Mouse (Mus musculus) heart, adult 11 months (tissue): ENCODE results near the gene Ftl1-ps1.
A peak's percentile ranks its signal among the peaks of the same experiment; 100 is the strongest.

ENCODE experiments used
- DNase-seq: peaks from one replicate; pipeline ENCODE4 v3.0.0; 2022

Gene Ftl1-ps1

GRCm38 (mm10) chr13:74399298-74399839, at the start of gene Ftl1-ps1:
Ftl1-ps1 (plus strand) TSS chr13:74399694.
- DNase-seq, result no peak

DNA sequence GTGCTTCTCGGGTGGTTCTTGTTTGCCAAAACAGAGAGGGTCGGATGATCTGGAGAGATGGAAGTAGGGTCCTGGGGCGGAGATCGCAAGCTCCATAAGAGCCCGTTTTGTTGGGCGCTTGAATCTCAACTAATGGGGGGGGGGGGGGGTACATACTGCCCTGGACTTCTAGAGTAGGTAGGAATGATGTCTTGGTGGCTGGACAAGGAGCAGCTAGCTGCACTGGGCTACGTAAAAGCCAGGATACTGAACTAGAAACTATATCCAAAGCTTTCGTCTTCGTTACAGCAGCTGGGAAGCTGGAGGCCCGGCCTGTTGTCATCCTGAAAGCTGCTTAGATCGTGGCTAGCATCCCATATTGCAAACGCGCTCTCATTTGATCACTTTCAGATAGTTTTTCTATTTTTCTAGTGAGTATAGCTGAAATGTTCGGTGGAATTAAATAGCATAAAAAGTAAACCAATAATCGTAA, 49.0 kb upstream of the Ftl1-ps1 start:
- DNase-seq, result no peak

DNA sequence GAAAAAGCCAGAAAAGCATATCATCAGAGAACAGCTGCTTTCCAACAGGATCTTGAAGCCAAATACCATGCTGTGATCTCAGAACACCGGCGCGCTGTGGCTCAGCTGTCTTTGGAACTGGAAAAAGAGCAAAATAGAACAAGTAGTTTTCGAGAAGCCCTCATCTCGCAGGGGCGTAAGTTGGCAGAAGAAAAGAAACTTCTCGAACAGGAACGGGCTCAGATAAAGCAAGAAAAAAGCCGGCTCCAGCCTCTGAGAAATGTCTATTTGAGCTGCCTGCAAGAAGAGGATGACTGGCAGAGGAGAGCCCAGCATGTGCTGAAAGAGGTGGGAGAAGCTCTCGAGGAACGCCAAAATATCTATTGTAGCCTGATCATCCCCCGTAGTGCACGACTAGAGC, 43.0 kb upstream of the Ftl1-ps1 start:
- peak; percentile 78 for DNase-seq

DNA sequence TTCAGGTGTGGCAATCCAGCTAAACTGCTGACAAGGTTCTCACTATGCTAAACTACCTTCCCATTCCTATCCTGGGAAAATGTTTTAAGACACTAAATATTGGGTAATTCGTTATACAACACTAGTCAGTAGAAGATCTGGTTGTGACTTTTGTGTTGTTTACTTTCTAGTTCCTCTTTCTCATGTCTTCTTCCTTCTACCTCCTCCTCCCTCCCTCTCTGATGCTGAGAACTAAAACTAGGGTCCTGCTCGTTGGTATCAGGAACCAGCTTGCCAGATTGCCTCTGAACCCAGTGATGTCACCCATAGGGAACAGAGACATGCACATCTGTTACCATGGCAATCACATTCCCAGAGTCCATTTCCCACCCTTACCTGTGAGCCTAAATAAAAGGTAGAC, 37.3 kb upstream of the Ftl1-ps1 start:
- peak; percentile 85 for DNase-seq

DNA sequence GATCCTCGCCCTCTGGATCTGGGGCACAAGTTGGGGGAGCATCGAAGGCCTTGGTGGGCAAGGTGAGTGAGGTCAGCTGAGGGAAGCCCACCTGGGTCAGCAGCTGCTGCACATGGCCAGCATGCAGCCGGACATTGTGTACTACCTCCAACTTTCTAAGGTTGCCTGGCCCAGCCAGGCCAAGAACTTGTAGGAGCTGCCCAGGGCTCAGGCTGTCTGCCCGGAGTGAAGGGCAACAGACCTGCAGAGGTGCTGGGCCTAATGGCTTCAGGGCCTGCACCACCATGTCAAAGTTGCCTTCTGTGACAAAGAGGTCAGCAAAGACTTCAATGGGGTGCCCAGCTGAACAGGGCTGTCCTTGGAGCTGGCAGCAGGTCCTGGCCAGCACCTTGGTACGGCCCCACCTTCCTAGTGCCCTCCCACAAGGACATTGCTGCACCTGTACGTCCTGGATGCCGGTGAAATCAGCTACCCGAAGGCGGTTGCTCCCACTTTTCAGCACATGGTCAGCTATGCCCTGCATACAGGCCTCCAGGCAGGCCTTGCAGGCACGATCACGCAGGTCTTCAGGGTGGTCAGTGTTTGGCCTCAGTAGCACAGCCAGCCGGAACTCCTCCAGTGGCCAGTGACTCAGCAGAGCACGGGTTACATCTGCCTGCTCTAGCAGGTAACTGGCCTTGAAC, 36.2 kb upstream of the Ftl1-ps1 start:
- peak; percentile 93 for DNase-seq

- peak; percentile 97 for DNase-seq
Observed at GRCm38 (mm10) chr13:74363859-74364235, 35.6 kb upstream of the Ftl1-ps1 start, which contains the start of gene Lrrc14b. Lrrc14b (minus strand) TSS chr13:74364005.

- no peak for DNase-seq
Observed at GRCm38 (mm10) chr13:74381533-74382276, 17.8 kb upstream of the Ftl1-ps1 start.

DNA sequence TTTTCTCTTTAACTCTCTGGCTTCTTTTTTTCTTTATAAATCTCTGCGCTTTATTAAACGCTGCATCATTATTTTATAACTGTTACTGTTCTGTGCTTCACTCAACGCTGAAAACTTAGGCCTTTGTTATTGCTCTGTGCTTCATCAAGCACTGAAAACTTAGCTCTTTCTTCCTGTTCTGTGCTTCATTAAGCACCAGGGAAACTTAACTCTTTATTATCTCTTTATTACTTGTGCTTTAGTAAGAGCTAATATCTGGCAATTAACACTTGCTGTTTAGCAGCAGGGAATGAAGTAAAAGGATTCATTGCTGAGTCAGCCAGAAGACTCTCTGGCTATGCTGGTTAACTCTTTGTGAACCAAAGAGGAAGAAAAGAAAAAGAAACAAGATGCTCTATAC, 17.2 kb upstream of the Ftl1-ps1 start:
- no peak for DNase-seq

GRCm38 (mm10) chr13:74389730-74390129, 9.8 kb upstream of the Ftl1-ps1 start:
- DNase-seq, result no peak

GRCm38 (mm10) chr13:74390371-74390990, 9.0 kb upstream of the Ftl1-ps1 start, which contains the start of gene Zfp72:
Zfp72 (minus strand) TSS chr13:74390836.
- DNase-seq, result peak; percentile 96

DNA sequence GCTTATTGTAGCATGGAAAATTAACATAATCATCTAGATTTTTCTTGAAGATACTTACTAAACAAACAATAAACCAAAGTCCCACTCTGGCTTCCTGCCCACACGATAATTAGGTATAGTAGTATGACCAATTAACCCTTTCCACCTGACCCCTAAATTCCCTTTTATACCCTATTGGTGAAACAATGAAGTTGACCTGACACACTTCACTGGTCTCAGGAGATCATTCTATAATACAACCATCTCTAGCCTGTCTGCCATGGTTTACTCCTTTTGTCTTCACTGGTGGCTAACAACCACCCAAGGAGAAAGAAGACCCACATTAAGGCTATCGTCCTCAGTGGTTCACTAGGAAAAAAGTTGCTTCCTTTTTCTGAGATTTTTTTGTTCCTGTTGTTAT, 8.3 kb upstream of the Ftl1-ps1 start:
- DNase-seq, result no peak

GRCm38 (mm10) chr13:74439895-74440294, 40.4 kb downstream of the Ftl1-ps1 start:
- no peak for DNase-seq
